Mouse (Mus musculus) layer of hippocampus, adult 2 months (tissue): ENCODE measurements around the gene Robo1. TPM values are rescaled to one million over a fixed set of nuclear protein-coding genes. Genes with fewer than 3 reads are reported as not detected.

Experiments
- DNase-seq, 2 experiments: peaks; one replicate each; pipeline ENCODE4 v3.0.0; 2022; ENCODE audit warnings: low spot score in 2 of 2
- H3K27ac ChIP-seq: fragments of 200-600 bp; 2 replicates; pipeline ENCODE4 v1.8.1; 2022
- H3K4me3 ChIP-seq: fragments of 200-600 bp; 2 replicates; pipeline ENCODE4 v1.8.1; 2022; ENCODE audit warnings: mild to moderate bottlenecking
- CTCF ChIP-seq: fragments of 200-600 bp; conservative IDR thresholded peaks from 2 replicates; pipeline ENCODE4 v1.8.1; 2022; ENCODE audit warnings: antibody characterized with exemption, mild to moderate bottlenecking, moderate library complexity
- total RNA-seq, 2 experiments: library from RNA; stranded (reverse); gene quantifications; 2 replicates each; pipeline ENCODE4 v1.2.3; 2021

The Robo1 gene
- total RNA-seq, 2 experiments from 2014 or later = 65.8 to 68.1 TPM

DNA sequence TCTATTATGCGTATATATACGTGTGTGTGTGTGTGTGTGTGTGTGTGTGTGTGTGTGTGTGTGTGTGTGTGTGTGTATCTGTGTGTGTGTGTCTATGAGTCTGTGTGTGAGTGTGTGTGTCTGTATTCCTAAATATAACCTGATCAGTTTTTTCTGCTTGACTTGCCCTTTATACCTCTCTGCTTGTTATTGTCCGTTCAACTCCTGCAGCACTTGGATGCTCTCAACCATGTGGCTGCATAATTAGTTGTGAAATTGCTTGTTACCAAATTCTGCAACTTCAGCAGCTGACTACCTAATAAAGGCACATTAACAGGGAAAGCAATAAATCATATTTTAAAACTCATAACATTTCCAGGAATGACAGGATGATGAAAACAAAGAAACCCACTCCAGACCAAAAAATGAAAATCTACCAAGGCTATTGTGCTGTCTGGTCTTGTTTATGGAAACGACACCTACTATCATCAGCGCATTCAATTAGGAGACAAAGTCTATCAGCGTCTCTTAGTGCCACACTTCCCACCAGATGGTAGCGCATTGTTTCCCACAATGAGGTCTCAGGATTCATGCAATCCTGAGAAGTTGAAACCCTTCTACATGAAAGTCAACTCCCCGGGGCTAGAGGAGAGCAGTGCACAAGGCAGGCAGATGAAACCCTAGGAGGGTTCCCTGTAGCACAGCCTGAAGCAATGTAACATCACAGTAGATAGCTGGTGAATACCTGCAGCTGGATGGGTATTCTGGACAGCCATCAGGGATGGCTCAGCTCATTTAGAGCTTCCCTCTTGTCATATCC lies 567.0 kb downstream of the Robo1 start:
- TF ChIP-seq CTCF = no peak
- Histone ChIP-seq H3K4me3 (no peak overlapping the region), H3K27ac (no peak overlapping the region)
- no peak for DNase-seq

DNA sequence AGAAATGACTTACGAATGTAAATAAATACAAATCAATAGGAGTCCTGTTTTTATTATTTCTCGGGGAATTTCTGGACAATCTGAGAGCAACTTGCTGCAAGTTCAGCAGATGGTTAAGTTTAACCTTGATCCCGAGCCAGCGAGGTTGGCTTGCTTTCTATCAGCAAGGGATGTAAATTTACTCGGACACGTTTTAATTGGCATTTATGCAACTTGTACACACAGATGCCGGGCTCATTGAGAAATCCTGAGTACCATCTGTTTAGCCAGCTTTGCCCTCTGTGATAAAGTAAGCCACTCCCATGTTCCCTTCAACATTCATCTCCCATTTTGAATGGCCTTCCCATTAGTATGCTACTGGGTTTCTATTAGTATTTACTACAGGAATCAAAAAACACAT lies 580.0 kb downstream of the Robo1 start:
- Histone ChIP-seq H3K4me3 (no peak overlapping the region; the same call in 1 of the 2 replicates), H3K27ac (0 out of 2 replicates have a peak overlapping the region, but pooled peaks have one; percentile 1)
- TF ChIP-seq CTCF = no peak
- peak; percentile 32 to 49 for DNase-seq

DNA sequence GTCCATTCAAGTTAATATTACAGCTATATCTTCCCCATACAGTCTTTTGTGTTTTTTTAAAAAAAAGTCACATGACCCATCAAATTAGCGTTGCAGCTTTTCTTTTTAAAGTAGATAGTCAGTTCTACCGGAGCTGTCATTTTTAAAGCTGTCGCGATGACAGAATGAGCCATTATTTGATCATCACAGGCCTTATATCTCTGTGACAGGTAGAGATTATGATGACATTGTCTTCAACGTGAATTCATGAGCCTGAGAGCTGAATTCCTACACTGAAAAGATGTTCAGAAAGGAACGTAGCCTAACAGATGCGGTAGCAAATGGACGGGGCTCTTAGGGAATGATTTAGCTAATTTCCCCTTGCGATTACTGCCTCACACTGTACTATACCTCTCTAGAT lies 581.3 kb downstream of the Robo1 start:
- TF ChIP-seq CTCF = no peak
- Histone ChIP-seq H3K4me3 (no peak overlapping the region), H3K27ac (no peak overlapping the region)
- DNase-seq = no peak

DNA sequence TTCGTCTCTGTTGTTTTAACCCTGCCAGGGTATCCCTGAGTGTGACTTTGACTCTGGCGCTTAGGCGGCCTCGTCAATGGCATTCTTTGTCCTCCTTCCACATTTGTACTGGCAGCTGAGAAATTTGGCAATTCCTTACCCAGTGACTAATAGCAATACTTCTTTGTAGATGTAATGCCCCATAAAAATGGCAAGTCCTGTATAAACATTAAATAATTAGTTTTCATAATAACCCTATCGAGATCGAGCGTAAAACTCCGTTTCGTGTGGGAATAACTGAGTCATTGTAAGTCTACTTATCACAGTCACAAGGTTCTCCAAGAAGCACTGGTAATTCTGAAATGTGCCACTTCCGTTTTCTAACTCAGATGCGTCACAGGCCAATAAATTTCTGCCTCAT lies 589.0 kb downstream of the Robo1 start:
- peak in 1 of 2 experiments; percentile 16 for DNase-seq
- TF ChIP-seq CTCF = no peak
- Histone ChIP-seq H3K4me3 (peak overlapping the region; percentile 26; the same call in 1 of the 2 replicates), H3K27ac (peak overlapping the region; percentile 71)

DNA sequence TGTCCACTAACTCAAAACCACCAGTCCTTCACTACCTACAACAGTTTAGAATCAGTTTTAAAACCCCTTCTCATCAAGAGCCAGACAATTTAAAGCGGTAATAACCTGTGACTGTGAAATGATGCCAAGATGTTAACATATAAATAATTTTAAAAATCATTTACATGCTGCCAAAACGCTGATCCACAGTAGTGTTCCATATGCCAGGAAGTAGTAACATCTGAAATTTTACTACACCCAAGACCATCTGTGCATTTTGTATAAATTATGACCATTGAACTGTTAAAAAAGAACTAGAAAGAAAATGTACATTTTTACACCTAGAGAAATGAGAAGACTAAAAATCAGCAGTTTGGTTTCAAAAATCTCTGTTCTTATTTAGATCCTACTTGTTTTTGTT lies 600.8 kb downstream of the Robo1 start:
- no peak overlapping the region for H3K4me3 ChIP-seq
- DNase-seq = no peak
- no peak overlapping the region for H3K27ac ChIP-seq
- no peak for TF ChIP-seq CTCF

DNA sequence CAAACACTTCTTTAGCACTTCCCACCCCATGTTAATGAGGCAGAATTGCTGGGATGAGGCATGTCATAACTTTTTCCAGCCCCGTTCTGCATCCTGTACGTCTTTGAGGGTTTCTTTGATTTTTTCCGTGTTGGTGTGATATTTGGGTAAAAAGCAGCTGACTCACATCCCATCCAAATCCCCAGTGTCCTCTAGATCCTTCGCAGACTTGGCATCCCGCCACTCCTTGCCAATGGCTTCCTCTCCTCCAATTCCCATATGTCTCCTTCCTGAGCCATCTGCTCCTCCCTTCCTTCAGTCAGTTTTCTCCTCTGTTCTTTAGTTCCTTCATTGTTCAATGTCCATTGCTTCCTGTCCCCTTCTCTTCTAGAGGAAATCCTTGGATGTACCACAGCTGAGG lies 605.0 kb downstream of the Robo1 start:
- Histone ChIP-seq H3K27ac (no peak overlapping the region), H3K4me3 (no peak overlapping the region)
- no peak for TF ChIP-seq CTCF
- DNase-seq = peak; percentile 54 to 69

DNA sequence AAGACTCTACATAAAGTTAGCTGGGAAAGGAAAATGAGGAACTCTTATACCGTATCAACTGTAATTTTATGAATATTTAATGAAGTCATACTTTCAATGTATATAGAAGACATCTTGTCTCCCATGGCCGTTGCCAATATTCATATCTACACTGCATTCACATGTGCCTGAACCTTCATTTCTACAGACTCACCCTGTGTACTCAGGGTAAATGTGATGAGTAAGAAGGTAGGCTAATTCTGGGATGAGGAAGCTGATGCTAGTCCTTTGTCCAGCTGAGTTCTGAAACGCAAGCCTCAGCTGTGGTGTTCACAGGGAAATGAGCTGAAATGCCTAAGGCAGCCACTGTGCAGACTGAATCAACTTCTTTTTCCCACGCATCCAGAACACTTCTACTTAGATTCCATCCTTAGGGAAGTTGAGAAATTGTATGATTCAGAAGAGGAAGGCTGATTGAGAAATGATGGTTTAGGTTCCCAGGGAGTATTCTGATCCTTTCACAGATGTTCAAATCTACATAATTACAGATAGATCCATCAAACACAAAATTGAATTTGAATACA lies 606.0 kb downstream of the Robo1 start:
- DNase-seq = peak in 1 of 2 experiments; percentile 19
- no peak overlapping the region for H3K27ac ChIP-seq
- H3K4me3 ChIP-seq = no peak overlapping the region
- no peak for TF ChIP-seq CTCF

DNA sequence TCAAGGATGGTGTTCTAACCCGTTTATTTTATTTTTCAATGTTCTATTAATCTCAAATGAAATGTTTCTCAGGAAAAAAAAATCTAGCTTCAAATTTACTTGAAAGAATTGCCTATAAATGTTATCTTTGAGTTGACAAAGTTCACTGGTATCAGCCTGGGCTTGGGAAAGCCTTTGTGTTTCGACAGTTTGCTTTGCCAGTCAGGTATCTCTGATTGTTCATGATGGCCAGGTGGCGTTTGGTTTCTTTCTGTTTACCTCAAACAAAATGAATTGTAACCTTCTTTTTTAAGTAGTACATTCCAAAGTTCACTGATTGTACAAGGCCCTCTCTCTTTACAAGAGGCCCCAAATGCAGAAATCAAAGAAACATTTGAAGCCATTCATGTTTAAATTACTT lies 611.9 kb downstream of the Robo1 start:
- DNase-seq = no peak
- Histone ChIP-seq H3K4me3 (no peak overlapping the region), H3K27ac (no peak overlapping the region)
- no peak for TF ChIP-seq CTCF

DNA sequence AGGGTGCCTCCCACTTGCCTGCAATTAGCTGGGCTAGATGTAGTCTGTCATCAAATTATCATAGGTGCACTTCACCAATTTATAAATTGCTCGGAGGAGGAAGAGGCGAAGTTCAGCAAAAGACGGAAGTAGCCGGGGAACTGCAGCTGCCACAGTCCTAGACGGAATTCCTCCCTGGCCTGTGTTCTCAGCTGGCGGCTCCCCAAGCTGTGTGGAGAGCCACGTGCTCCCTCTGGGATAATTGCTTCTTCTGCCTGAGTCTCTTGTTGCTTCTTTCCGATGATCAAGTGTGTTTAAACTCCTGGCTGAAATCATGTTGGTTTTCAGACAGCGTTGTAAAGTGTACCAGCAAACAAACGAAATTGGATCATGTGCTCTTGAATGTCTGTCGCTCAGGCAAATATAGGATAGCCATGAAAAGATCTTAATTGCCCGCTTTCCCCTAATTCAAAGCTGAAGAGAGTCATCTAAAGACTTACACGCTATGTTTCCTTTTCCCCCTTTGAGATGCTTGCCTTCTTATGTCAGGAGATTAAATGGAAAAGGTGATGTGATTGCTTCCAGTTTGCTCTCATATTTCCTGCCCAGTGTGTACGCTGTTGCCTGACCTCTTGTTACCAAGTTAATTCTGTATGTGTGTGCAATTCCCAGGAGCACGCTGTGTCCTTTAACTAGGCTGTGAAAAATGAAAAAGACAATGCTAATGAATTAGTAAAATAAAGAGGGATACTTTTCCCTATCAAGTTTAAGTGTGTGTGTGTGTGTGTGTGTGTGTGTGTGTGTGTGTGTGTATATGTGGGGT lies 616.5 kb downstream of the Robo1 start:
- no peak for TF ChIP-seq CTCF
- DNase-seq = peak; percentile 40 to 64
- H3K4me3 ChIP-seq = peak overlapping the region; percentile 36
- peak overlapping the region; percentile 12; the same call in 1 of the 2 replicates for H3K27ac ChIP-seq

DNA sequence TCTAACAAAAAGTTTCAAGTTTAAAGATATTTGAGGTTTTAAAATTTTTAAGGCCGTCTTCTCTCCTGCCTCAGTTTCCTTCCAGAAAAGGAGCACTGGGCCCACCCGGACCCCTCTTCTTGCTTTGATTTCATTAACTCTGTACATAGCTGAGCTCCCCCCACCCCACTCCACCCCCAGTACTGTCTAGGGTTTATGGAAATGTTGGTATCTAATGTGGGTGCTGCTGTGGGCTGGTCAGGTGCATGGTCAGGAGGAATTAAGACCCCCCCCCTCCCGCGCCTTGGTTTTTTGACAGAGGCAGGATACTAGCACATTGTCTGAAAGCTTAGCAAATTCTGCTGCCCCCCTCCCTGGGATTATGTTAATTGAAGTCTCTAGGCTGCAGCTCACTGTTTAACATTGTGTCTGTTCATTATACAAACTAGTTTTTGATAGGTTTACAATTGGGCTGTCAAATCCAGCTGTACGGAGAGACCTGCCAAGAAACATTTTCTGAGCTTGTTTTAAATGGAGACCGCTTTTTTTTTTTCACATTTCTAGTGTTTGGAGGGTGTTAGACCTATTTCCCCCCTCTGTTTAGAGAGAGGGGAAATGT lies 620.5 kb downstream of the Robo1 start:
- no peak for DNase-seq
- H3K27ac ChIP-seq = no peak overlapping the region
- TF ChIP-seq CTCF = no peak
- no peak overlapping the region for H3K4me3 ChIP-seq

DNA sequence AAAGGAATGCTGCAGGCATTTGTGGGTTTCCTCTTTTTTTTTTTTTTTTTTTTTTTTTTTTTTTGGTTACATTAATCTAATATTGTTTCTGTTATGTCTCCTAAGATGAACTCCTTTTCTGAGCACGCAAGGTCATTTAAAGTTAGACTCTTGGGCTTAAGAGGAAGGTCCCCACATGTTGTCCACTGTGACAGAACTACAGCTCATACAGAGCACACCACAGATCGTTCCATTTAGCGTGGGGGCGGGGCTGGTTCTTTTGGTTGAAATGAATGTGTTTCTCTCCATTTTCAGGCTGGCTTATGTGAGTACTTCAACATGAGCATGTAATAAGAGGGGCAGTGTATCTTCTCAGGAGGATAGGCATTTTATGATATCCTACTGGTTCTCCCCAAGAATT lies 622.8 kb downstream of the Robo1 start:
- no peak overlapping the region for H3K4me3 ChIP-seq

DNA sequence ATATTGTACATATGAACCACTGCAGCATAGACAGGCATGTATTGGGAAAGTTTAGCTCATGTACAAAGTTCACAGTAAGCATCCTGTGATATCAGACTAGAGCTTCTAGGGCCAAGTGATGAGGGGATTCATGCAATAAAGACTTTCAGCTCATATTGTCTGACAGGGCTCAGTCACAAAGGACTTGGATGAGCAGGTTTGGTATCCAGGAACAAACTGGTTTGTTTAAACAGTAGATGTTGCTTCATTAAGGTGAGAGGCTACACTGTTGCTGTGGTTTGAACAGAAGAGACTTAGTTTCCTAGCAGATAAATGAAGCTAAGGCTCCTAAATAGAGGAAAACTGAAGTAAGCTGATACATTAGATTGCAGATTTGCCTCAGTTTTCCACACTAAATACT lies 626.8 kb downstream of the Robo1 start:
- Histone ChIP-seq H3K27ac (no peak overlapping the region), H3K4me3 (no peak overlapping the region)
- DNase-seq = no peak
- no peak for TF ChIP-seq CTCF

More for the DNA sequence above, 622.8 kb downstream of the Robo1 start:
- no peak for TF ChIP-seq CTCF
- no peak overlapping the region for H3K27ac ChIP-seq
- DNase-seq = no peak

DNA sequence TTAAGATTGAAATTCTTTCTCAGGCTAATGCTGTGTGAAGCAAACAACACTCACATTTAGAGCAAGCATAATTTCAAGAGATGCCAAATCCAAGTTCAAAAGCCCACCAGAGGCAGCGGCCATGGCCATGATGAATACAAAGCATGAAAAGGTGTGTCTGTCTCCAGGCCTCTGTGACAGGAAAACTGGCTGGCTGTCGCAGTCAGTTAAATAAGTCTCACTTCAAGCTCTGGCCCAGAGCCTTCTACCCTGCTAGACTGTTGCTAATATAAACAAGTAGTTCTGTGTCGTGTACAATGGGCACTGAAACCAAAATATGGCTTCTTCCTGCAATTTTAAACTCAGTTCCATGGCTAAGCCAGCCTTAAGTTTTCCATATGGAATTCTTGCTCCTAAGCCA lies 629.1 kb downstream of the Robo1 start:
- TF ChIP-seq CTCF = no peak
- H3K4me3 ChIP-seq = no peak overlapping the region
- DNase-seq = no peak
- H3K27ac ChIP-seq = no peak overlapping the region
